Mouse (Mus musculus): ENCODE results near the gene Nynrin.

Gene Nynrin

GRCm38 (mm10) chr14:55853621-55854285 lies at the start of gene Nynrin:
Nynrin (plus strand) TSS chr14:55854010.
- peak; percentile 63 for DNase-seq (ENCODE audit: inconsistent ontology term)

- peak; percentile 55 for DNase-seq (ENCODE audit: inconsistent ontology term)
These were observed 38.9 kb upstream of the Nynrin start for GRCm38 (mm10) chr14:55814885-55815284.

GRCm38 (mm10) chr14:55815310-55815751 lies 38.5 kb upstream of the Nynrin start:
- peak; percentile 80 for DNase-seq (ENCODE audit: inconsistent ontology term)

GRCm38 (mm10) chr14:55819845-55820405 lies 33.9 kb upstream of the Nynrin start:
- no peak for DNase-seq (ENCODE audit: inconsistent ontology term)

- no peak for DNase-seq (ENCODE audit: inconsistent ontology term)
These were observed 33.2 kb upstream of the Nynrin start for GRCm38 (mm10) chr14:55820576-55820975.

- DNase-seq (ENCODE audit: inconsistent ontology term) = peak; percentile 64
These were observed 31.3 kb upstream of the Nynrin start for GRCm38 (mm10) chr14:55822435-55822990.

GRCm38 (mm10) chr14:55822991-55823762 lies 30.6 kb upstream of the Nynrin start, which contains the start of gene Nfatc4:
Nfatc4 (plus strand) TSS chr14:55823144.
- DNase-seq (ENCODE audit: inconsistent ontology term) = peak; percentile 87

- peak; percentile 55 for DNase-seq (ENCODE audit: inconsistent ontology term)
These were observed 29.8 kb upstream of the Nynrin start for GRCm38 (mm10) chr14:55824001-55824480.

- peak; percentile 56 for DNase-seq (ENCODE audit: inconsistent ontology term)
These were observed 29.2 kb upstream of the Nynrin start for GRCm38 (mm10) chr14:55824481-55825215.

- peak; percentile 62 for DNase-seq (ENCODE audit: inconsistent ontology term)
These were observed 28.4 kb upstream of the Nynrin start for GRCm38 (mm10) chr14:55825216-55826051.

- DNase-seq (ENCODE audit: inconsistent ontology term) = no peak
These were observed 27.7 kb upstream of the Nynrin start for GRCm38 (mm10) chr14:55826142-55826541.

- DNase-seq (ENCODE audit: inconsistent ontology term) = no peak
These were observed 27.1 kb upstream of the Nynrin start for GRCm38 (mm10) chr14:55826551-55827340.

- DNase-seq (ENCODE audit: inconsistent ontology term) = no peak
These were observed 25.0 kb upstream of the Nynrin start for GRCm38 (mm10) chr14:55828716-55829263.

- DNase-seq (ENCODE audit: inconsistent ontology term) = no peak
These were observed 24.0 kb upstream of the Nynrin start for GRCm38 (mm10) chr14:55829854-55830253.

GRCm38 (mm10) chr14:55830331-55830730 lies 23.5 kb upstream of the Nynrin start:
- no peak for DNase-seq (ENCODE audit: inconsistent ontology term)

GRCm38 (mm10) chr14:55833126-55833525 lies 20.7 kb upstream of the Nynrin start:
- DNase-seq (ENCODE audit: inconsistent ontology term) = no peak

GRCm38 (mm10) chr14:55834808-55835533 lies 18.8 kb upstream of the Nynrin start:
- DNase-seq (ENCODE audit: inconsistent ontology term) = no peak

GRCm38 (mm10) chr14:55838312-55838711 lies 15.5 kb upstream of the Nynrin start:
- no peak for DNase-seq (ENCODE audit: inconsistent ontology term)

- no peak for DNase-seq (ENCODE audit: inconsistent ontology term)
These were observed 15.1 kb upstream of the Nynrin start for GRCm38 (mm10) chr14:55838740-55839139.

Data from Muller cell, postnatal 12 days (primary cell).